Mouse (Mus musculus): ENCODE measurements around the gene Slco1c1.
"Not testable (repeated sequence)": the region's sequence is repeated elsewhere in the genome, so short reads cannot be mapped to it uniquely, and the experiment has no call there.

Slco1c1 gene

GRCm38 (mm10) chr6:141590598-141591200, 66.5 kb downstream of the Slco1c1 start:
- DNase-seq: not testable (repeated sequence)

- no peak for DNase-seq
Measured at GRCm38 (mm10) chr6:141596081-141596480, 71.9 kb downstream of the Slco1c1 start.

- no peak for DNase-seq
Measured at GRCm38 (mm10) chr6:141597037-141597436, 72.9 kb downstream of the Slco1c1 start.

GRCm38 (mm10) chr6:141600940-141601339, 76.8 kb downstream of the Slco1c1 start:
- no peak for DNase-seq

- no peak for DNase-seq
Measured at GRCm38 (mm10) chr6:141610702-141611260, 86.6 kb downstream of the Slco1c1 start.

- DNase-seq: no peak
Measured at GRCm38 (mm10) chr6:141614017-141614416, 89.8 kb downstream of the Slco1c1 start.

- no peak for DNase-seq
Measured at GRCm38 (mm10) chr6:141615348-141615747, 91.2 kb downstream of the Slco1c1 start.

Measured in kidney, postnatal 10 days (tissue).